Comparison of ENCODE assay signal across 9 mouse cellular contexts in the genomic region with DNA sequence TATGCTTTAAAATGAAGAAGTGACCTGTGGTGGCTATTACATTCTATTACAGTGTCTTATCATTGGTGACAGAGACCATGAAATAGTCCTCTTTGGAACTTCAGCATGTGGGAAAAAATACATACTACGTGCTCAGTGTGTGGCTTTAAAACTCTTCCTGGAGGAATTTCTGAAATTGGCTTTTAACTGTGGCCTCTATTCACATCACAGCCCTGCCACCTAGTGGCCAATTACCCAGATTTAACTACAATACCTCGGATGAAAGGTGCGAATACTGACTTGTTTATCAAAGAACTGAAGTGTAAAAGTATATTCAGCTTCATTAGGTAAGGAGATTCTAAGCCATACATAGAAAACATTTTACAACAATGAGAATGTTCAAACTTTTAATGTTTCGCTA. TPM values are rescaled to one million over a fixed set of nuclear protein-coding genes. Genes with fewer than 3 reads are reported as not detected.
DNase-seq lines count a peak whose midpoint lies in the region; ATAC-seq and TF ChIP-seq lines count a peak whose summit lies in the region.
"Had no signal": no experiment of that assay in that cellular context is flagged by ENCODE, and none has a peak within 500 bp of the region (broad histone marks: within the 10 kb centered on the region; RNA-seq: fewer than 3 reads in every experiment).

No protein-coding gene starts in this region.

- no peak overlapping the region for H3K4me3 ChIP-seq in hindbrain, embryonic 10.5 days
- H3K4me3 ChIP-seq in hindbrain, embryonic 13.5 days = no peak overlapping the region
- H3K4me3 ChIP-seq in ES-E14 (ENCODE audit: insufficient read depth in 1 of 2, low read depth in 1 of 2, low read length in 2 of 2, poor library complexity in 1 of 2, severe bottlenecking in 1 of 2) = no peak overlapping the region
- no peak overlapping the region for H3K4me3 ChIP-seq in lung, adult 2 months (replicated peaks; ENCODE audit: extremely low read depth, low read depth, low read length)
- H3K4me3 ChIP-seq: lung, embryonic 15.5 days had no signal

- no peaks in the 10 kb centered on the region for H3K9me3 ChIP-seq in hindbrain, embryonic 10.5 days
- H3K9me3 ChIP-seq in hindbrain, embryonic 13.5 days = no peaks in the 10 kb centered on the region
- H3K9me3 ChIP-seq in ES-E14 (ENCODE audit: control insufficient read depth, insufficient read depth, low read depth, low read length) = no peaks in the 10 kb centered on the region
- H3K9me3 ChIP-seq: lung, embryonic 15.5 days had no signal

- H3K4me2 ChIP-seq in hindbrain, embryonic 13.5 days = no peak overlapping the region
- H3K4me2 ChIP-seq: lung, embryonic 15.5 days had no signal

- H3K36me3 ChIP-seq in hindbrain, embryonic 10.5 days = no peaks in the 10 kb centered on the region
- H3K36me3 ChIP-seq in hindbrain, embryonic 13.5 days = no peaks in the 10 kb centered on the region
- no peaks in the 10 kb centered on the region for H3K36me3 ChIP-seq in ES-E14 (ENCODE audit: control insufficient read depth, insufficient read depth, low read length, poor library complexity, severe bottlenecking)
- H3K36me3 ChIP-seq: lung, embryonic 15.5 days had no signal

- no peak overlapping the region for H3K9ac ChIP-seq in hindbrain, embryonic 13.5 days
- no peak overlapping the region for H3K9ac ChIP-seq in ES-E14 (ENCODE audit: insufficient read depth, low read depth, low read length, poor library complexity, severe bottlenecking)
- H3K9ac ChIP-seq: lung, embryonic 15.5 days had no signal

- TF ChIP-seq POLR2A in lung, adult 2 months (IDR thresholded peaks at IDR 0.05; ENCODE audit: borderline replicate concordance, extremely low read depth, low read depth, low read length) = no peak

- DNase-seq in hindbrain, embryonic 10.5 days (ENCODE audit: low spot score) = peak; percentile 39
- DNase-seq in ES-E14 (ENCODE audit: low read depth, low spot score) = peak; percentile 39
- peak; percentile 34 for DNase-seq in cerebellum, adult 11 months
- DNase-seq in forelimb bud, embryonic 11.5 days (ENCODE audit: low read depth, low spot score) = peak; percentile 59
- peak; percentile 62 to 86 for DNase-seq in kidney, postnatal 36 days
- peak; percentile 43 for DNase-seq in lung, adult 2 months
- DNase-seq in right cerebral cortex, postnatal 4 days = peak; percentile 76

- TF ChIP-seq CTCF in lung, adult 2 months (IDR thresholded peaks at IDR 0.05; ENCODE audit: insufficient read depth, low read length) = 0 out of 2 replicates have a peak, but pooled peaks have one; percentile 17

- H3K27ac ChIP-seq in hindbrain, embryonic 10.5 days = no peak overlapping the region
- H3K27ac ChIP-seq in hindbrain, embryonic 13.5 days = no peak overlapping the region
- H3K27ac ChIP-seq in ES-E14 (ENCODE audit: insufficient read depth, low read depth, low read length, poor library complexity, severe bottlenecking) = no peak overlapping the region
- H3K27ac ChIP-seq: lung, embryonic 15.5 days had no signal

- ATAC-seq in hindbrain, embryonic 13.5 days (ENCODE audit: low FRiP score) = no peak

- 18% methylated on average over 4 of the region's 4 CpGs for WGBS in hindbrain, embryonic 10.5 days
- WGBS in hindbrain, embryonic 13.5 days = 18% methylated on average over 4 of the region's 4 CpGs
- 7% methylated on average over 4 of the region's 4 CpGs for WGBS in lung, adult 2 months

- H3K27me3 ChIP-seq in hindbrain, embryonic 10.5 days (ENCODE audit: insufficient read depth, poor library complexity, severe bottlenecking) = no peaks in the 10 kb centered on the region
- H3K27me3 ChIP-seq in hindbrain, embryonic 13.5 days = no peaks in the 10 kb centered on the region
- H3K27me3 ChIP-seq: lung, embryonic 15.5 days had no signal

- H3K4me1 ChIP-seq in hindbrain, embryonic 10.5 days (replicated peaks) = no peaks in the 10 kb centered on the region
- H3K4me1 ChIP-seq in hindbrain, embryonic 13.5 days (replicated peaks) = no peaks in the 10 kb centered on the region
- H3K4me1 ChIP-seq in ES-E14 (ENCODE audit: control insufficient read depth in 2 of 2, insufficient read depth in 2 of 2, low read length in 2 of 2, poor library complexity in 1 of 2) = no peaks in the 10 kb centered on the region
- H3K4me1 ChIP-seq in lung, adult 2 months (ENCODE audit: control insufficient read depth, insufficient read depth, low read length) = no peaks in the 10 kb centered on the region; the same call in 1 of the 2 replicates
- H3K4me1 ChIP-seq: lung, embryonic 15.5 days had no signal

- in situ Hi-C loops in ES-E14 (cut with MboI; ENCODE audit: low sequenced_read_pairs in 2 of 2, unreplicated experiment in 2 of 2) = loop anchor here in 1 of 2 experiments (25.0 kb wide), 1 partner anchor 732 kb away; no protein-coding TSS in a partner anchor

TF ChIP-seq in ES-E14, 5 proteins besides CTCF, POLR2A, EP300 and RAD21:
- peak; percentile 31; the same call in 1 of the 2 replicates for TF ChIP-seq ZC3H11A (IDR thresholded peaks at IDR 0.05; ENCODE audit: borderline replicate concordance, low read depth, low read length)
- TF ChIP-seq ZNF384 (IDR thresholded peaks at IDR 0.05; ENCODE audit: low read depth, low read length) = no peak

RNA-seq across cellular contexts. Expression of a gene that starts 29.0 kb away (rescaled TPM):
- 211 and 232 TPM in 2 replicates for polyA plus RNA-seq in hindbrain, embryonic 10.5 days (2016; fragmentation: Nextera tagmentation; extraction: Ambion mirVana)
- 127 and 139 TPM in 2 replicates for polyA plus RNA-seq in hindbrain, embryonic 13.5 days (2015; fragmentation: Nextera tagmentation; extraction: Ambion mirVana)
- total RNA-seq in ES-E14 (2012; rRNA removed) = 41.3 and 68.5 TPM in 2 replicates
- 8.8 and 15.1 TPM in 2 replicates for polyA plus RNA-seq in lung, adult 2 months (2012; rRNA removed)

RNA-seq across cellular contexts. Expression of a gene that starts 46.8 kb away (rescaled TPM):
- polyA plus RNA-seq in hindbrain, embryonic 10.5 days (2016; fragmentation: Nextera tagmentation; extraction: Ambion mirVana) = 0.56 and 0.77 TPM in 2 replicates
- polyA plus RNA-seq in hindbrain, embryonic 13.5 days (2015; fragmentation: Nextera tagmentation; extraction: Ambion mirVana) = 0.17 TPM in 1 of 2 replicates, not detected in the other
- total RNA-seq in ES-E14 (2012; rRNA removed) = not detected in 2 replicates
- polyA plus RNA-seq in lung, adult 2 months (2012; rRNA removed) = not detected in 2 replicates
